Comparison of ENCODE assay signal across 8 mouse cellular contexts in the genomic region with DNA sequence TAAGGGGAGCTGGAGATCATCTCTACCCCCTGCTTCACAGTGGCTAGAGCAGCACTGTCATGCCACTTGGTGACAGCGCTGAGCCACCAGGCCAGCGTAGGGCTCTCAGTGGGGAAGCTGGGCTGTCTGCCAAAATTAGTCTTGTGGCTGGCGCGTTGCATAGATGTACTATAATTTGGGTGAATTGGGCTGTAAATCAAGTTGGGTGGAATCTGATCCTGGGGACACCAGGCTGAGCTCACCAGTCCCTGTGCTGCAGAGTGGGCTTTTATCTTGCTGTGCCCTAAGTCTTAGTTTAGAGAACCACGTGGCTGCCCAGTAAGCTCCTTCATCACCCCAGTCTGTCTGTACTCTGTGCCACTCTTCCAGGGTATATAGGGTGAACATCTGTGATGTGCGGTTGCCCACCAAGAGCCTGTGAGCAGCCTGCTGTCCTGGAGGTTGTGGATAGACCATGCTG. TPM values are rescaled to one million over a fixed set of nuclear protein-coding genes. Genes with fewer than 3 reads are reported as not detected.
DNase-seq lines count a peak whose midpoint lies in the region; ATAC-seq lines count a peak whose summit lies in the region.

No protein-coding gene starts in this region.

- H3K9ac ChIP-seq in forebrain, embryonic 16.5 days (replicated peaks; ENCODE audit: low read depth, low read length), result 0 out of 2 replicates have a peak overlapping the region, but pooled peaks have one; percentile 5
- no peak overlapping the region for H3K9ac ChIP-seq in hindbrain, embryonic 15.5 days
- no peak overlapping the region for H3K9ac ChIP-seq in neural tube, embryonic 14.5 days (replicated peaks; ENCODE audit: low read depth, low read length)

- peak; percentile 85 for ATAC-seq in forebrain, embryonic 16.5 days
- peak; percentile 52 for ATAC-seq in hindbrain, embryonic 15.5 days (ENCODE audit: low FRiP score, low read depth)
- ATAC-seq in neural tube, embryonic 14.5 days (ENCODE audit: low read depth), result peak; percentile 74

- H3K4me1 ChIP-seq in forebrain, embryonic 16.5 days (replicated peaks; ENCODE audit: control insufficient read depth, insufficient read depth, low read length), result peaks cover 18% of the 10 kb centered on the region
- H3K4me1 ChIP-seq in hindbrain, embryonic 15.5 days (replicated peaks), result peaks cover 28% of the 10 kb centered on the region
- peaks cover 26% of the 10 kb centered on the region for H3K4me1 ChIP-seq in neural tube, embryonic 14.5 days (ENCODE audit: control insufficient read depth, insufficient read depth, low read length)

- H3K9me3 ChIP-seq in forebrain, embryonic 16.5 days (ENCODE audit: control insufficient read depth, low read length), result no peaks in the 10 kb centered on the region
- H3K9me3 ChIP-seq in hindbrain, embryonic 15.5 days, result no peaks in the 10 kb centered on the region
- H3K9me3 ChIP-seq in neural tube, embryonic 14.5 days (ENCODE audit: control insufficient read depth, low read length), result no peaks in the 10 kb centered on the region

- 18% methylated on average over 6 of the region's 6 CpGs for WGBS in forebrain, embryonic 16.5 days
- 39% methylated on average over 6 of the region's 6 CpGs for WGBS in hindbrain, embryonic 15.5 days
- 32% methylated on average over 6 of the region's 6 CpGs for WGBS in neural tube, embryonic 14.5 days

- no peak overlapping the region for H3K4me3 ChIP-seq in forebrain, embryonic 16.5 days (replicated peaks; ENCODE audit: low read length)
- H3K4me3 ChIP-seq in hindbrain, embryonic 15.5 days, result no peak overlapping the region
- no peak overlapping the region for H3K4me3 ChIP-seq in neural tube, embryonic 14.5 days (ENCODE audit: low read depth, low read length)

- H3K27me3 ChIP-seq in forebrain, embryonic 16.5 days (replicated peaks; ENCODE audit: control insufficient read depth, insufficient read depth, low read length), result no peaks in the 10 kb centered on the region
- no peaks in the 10 kb centered on the region for H3K27me3 ChIP-seq in hindbrain, embryonic 15.5 days
- no peaks in the 10 kb centered on the region for H3K27me3 ChIP-seq in neural tube, embryonic 14.5 days (ENCODE audit: control insufficient read depth, insufficient read depth, low read length)

- no peak overlapping the region for H3K4me2 ChIP-seq in forebrain, embryonic 16.5 days (ENCODE audit: low read length)
- H3K4me2 ChIP-seq in hindbrain, embryonic 15.5 days, result no peak overlapping the region
- H3K4me2 ChIP-seq in neural tube, embryonic 14.5 days (ENCODE audit: low read depth, low read length), result no peak overlapping the region

- peak; percentile 57 for DNase-seq in MEL-GATA-1-ER (ENCODE audit: extremely low read depth, low read depth)
- peak; percentile 67 for DNase-seq in adrenal gland, adult 8-10 months
- DNase-seq in left cerebral cortex, adult 11 months (ENCODE audit: low spot score), result peak; percentile 63
- DNase-seq in spleen, postnatal 36 days (ENCODE audit: low spot score in 2 of 2), result no peak
- no peak for DNase-seq in testis, postnatal 10 days (ENCODE audit: low spot score)

- peak overlapping the region; percentile 53; the same call in 1 of the 2 replicates for H3K27ac ChIP-seq in forebrain, embryonic 16.5 days (ENCODE audit: low read length)
- peak overlapping the region; percentile 52 for H3K27ac ChIP-seq in hindbrain, embryonic 15.5 days (replicated peaks)
- peak overlapping the region; percentile 16; the same call in 1 of the 2 replicates for H3K27ac ChIP-seq in neural tube, embryonic 14.5 days (ENCODE audit: low read depth, low read length)

- H3K36me3 ChIP-seq in forebrain, embryonic 16.5 days (ENCODE audit: control insufficient read depth, insufficient read depth), result peaks cover 7% of the 10 kb centered on the region
- peaks cover 31% of the 10 kb centered on the region for H3K36me3 ChIP-seq in hindbrain, embryonic 15.5 days
- H3K36me3 ChIP-seq in neural tube, embryonic 14.5 days (ENCODE audit: control insufficient read depth, insufficient read depth, low read length), result peaks cover 29% of the 10 kb centered on the region

RNA-seq across cellular contexts. Expression of a gene that starts 20.8 kb away (rescaled TPM):
- 10 to 100 TPM; 80.2 to 92.3 (median 84.3) TPM for total RNA-seq in adrenal gland, adult 8-10 months (2022)
- 114 and 120 TPM in 2 replicates for polyA plus RNA-seq in forebrain, embryonic 16.5 days (2015; fragmentation: Nextera tagmentation; extraction: Ambion mirVana)
- 103 and 107 TPM in 2 replicates for polyA plus RNA-seq in hindbrain, embryonic 15.5 days (2015; fragmentation: Nextera tagmentation; extraction: Ambion mirVana)
- 93.6 and 95.9 TPM in 2 replicates for polyA plus RNA-seq in neural tube, embryonic 14.5 days (2014; fragmentation: Nextera tagmentation; extraction: Ambion mirVana)

RNA-seq across cellular contexts. Expression of a gene that starts 23.7 kb away (rescaled TPM):
- total RNA-seq in adrenal gland, adult 8-10 months (2022), result 100 to 1,000 TPM; 176 to 281 (median 205) TPM
- 377 and 426 TPM in 2 replicates for polyA plus RNA-seq in forebrain, embryonic 16.5 days (2015; fragmentation: Nextera tagmentation; extraction: Ambion mirVana)
- polyA plus RNA-seq in hindbrain, embryonic 15.5 days (2015; fragmentation: Nextera tagmentation; extraction: Ambion mirVana), result 579 and 588 TPM in 2 replicates
- polyA plus RNA-seq in neural tube, embryonic 14.5 days (2014; fragmentation: Nextera tagmentation; extraction: Ambion mirVana), result 570 and 693 TPM in 2 replicates

RNA-seq across cellular contexts. Expression of a gene that starts 23.9 kb away (rescaled TPM):
- 10 to 100 TPM; 31.6 to 47.2 (median 41.6) TPM for total RNA-seq in adrenal gland, adult 8-10 months (2022)
- 20.6 and 21.8 TPM in 2 replicates for polyA plus RNA-seq in forebrain, embryonic 16.5 days (2015; fragmentation: Nextera tagmentation; extraction: Ambion mirVana)
- polyA plus RNA-seq in hindbrain, embryonic 15.5 days (2015; fragmentation: Nextera tagmentation; extraction: Ambion mirVana), result 15.2 and 16.7 TPM in 2 replicates
- 16.9 and 19.4 TPM in 2 replicates for polyA plus RNA-seq in neural tube, embryonic 14.5 days (2014; fragmentation: Nextera tagmentation; extraction: Ambion mirVana)

Comparison
In these comparisons a context has a peak if more than half of its experiments do, and no peak if none do; other contexts are left out.
1. DNase-seq: peak in MEL-GATA-1-ER (single experiment), adrenal gland, adult 8-10 months (single experiment) and left cerebral cortex, adult 11 months (single experiment); none in spleen, postnatal 36 days (0 of 2) and testis, postnatal 10 days (single experiment).
2. Peak in every context shown above with its lines, with median percentiles within 50 percentile points of each other: ATAC-seq and H3K27ac ChIP-seq.